Mouse (Mus musculus) CH12.LX (cell line): ENCODE measurements around the gene Cxcr6. TPM values are rescaled to one million over a fixed set of nuclear protein-coding genes. Genes with fewer than 3 reads are reported as not detected.

Experiments used
- DNase-seq: peaks from one replicate; pipeline ENCODE4 v3.0.0-alpha.2; 2013; ENCODE audit errors: extremely low read depth
- H3K27ac ChIP-seq: 2 replicates; pipeline ENCODE4 v1.5.1; 2012; ENCODE audit warnings: low read depth, mild to moderate bottlenecking, control low read depth, moderate library complexity; ENCODE audit not compliant: insufficient read depth
- H3K27me3 ChIP-seq: replicated peaks from 2 replicates; pipeline ENCODE3; 2012; ENCODE audit warnings: inconsistent platforms
- H3K36me3 ChIP-seq, 2 experiments: replicated peaks in 1 of 2; 2 replicates each; pipeline versions ENCODE3 to v1.6.1; 2012; ENCODE audit warnings: inconsistent platforms in 1 of 2, low read length in 1 of 2, mild to moderate bottlenecking in 1 of 2, mixed read lengths in 1 of 2, moderate library complexity in 1 of 2; ENCODE audit not compliant: control insufficient read depth in 1 of 2, insufficient read depth in 1 of 2
- H3K4me1 ChIP-seq, 2 experiments: 2 replicates each; pipeline ENCODE4 v1.6.1; 2012; ENCODE audit warnings: inconsistent platforms in 1 of 2, moderate library complexity in 1 of 2; ENCODE audit not compliant: insufficient read depth in 2 of 2, control insufficient read depth in 1 of 2
- H3K4me2 ChIP-seq: 2 replicates; pipeline ENCODE4 v1.6.1; 2012; ENCODE audit warnings: low read depth, mild to moderate bottlenecking, control low read depth; ENCODE audit not compliant: poor library complexity, insufficient read depth, severe bottlenecking
- H3K4me3 ChIP-seq, 3 experiments: fragments of 150-350 bp in 1 of 3; sonication (generic) in 1 of 3; replicated peaks in 1 of 3; 2 replicates each; pipeline versions ENCODE3 to v1.5.1; 2011 to 2012; ENCODE audit warnings: low read depth in 2 of 3, low read length in 2 of 3, mild to moderate bottlenecking in 2 of 3, moderate library complexity in 2 of 3, control low read depth in 1 of 3, improper control_type of control experiment in 1 of 3, inconsistent platforms in 1 of 3, mixed read lengths in 1 of 3; ENCODE audit not compliant: poor library complexity in 1 of 3
- H3K79me2 ChIP-seq: replicated peaks from 2 replicates; pipeline ENCODE4 v1.6.1; 2012; ENCODE audit warnings: mild to moderate bottlenecking, moderate library complexity; ENCODE audit not compliant: control insufficient read depth, poor library complexity, insufficient read depth, severe bottlenecking; ENCODE audit errors: extremely low read depth
- H3K9ac ChIP-seq: 2 replicates; pipeline ENCODE4 v1.6.1; 2012; ENCODE audit warnings: low read depth, mild to moderate bottlenecking, control low read depth, moderate library complexity; ENCODE audit not compliant: insufficient read depth
- H3K9me3 ChIP-seq: replicated peaks from 2 replicates; pipeline ENCODE3; 2012; ENCODE audit warnings: low read length, inconsistent platforms, mixed read lengths
- BHLHE40 ChIP-seq: IDR thresholded peaks from 2 replicates; pipeline ENCODE4 v1.6.1; 2011; ENCODE audit warnings: mild to moderate bottlenecking, low read depth, low read length, improper control_type of control experiment
- CHD1 ChIP-seq: IDR thresholded peaks from 2 replicates; pipeline ENCODE4 v1.6.1; 2012; ENCODE audit warnings: low read depth, low read length, improper control_type of control experiment, inconsistent platforms
- CHD2 ChIP-seq: IDR thresholded peaks from 2 replicates; pipeline ENCODE4 v1.6.1; 2011; ENCODE audit warnings: low read length, improper control_type of control experiment
- ELF1 ChIP-seq: IDR thresholded peaks from 2 replicates; pipeline ENCODE4 v1.6.1; 2014; ENCODE audit warnings: low read depth, mild to moderate bottlenecking, inconsistent platforms, low read length, improper control_type of control experiment
- EP300 ChIP-seq: IDR thresholded peaks from 2 replicates; pipeline ENCODE4 v1.6.1; 2011; ENCODE audit warnings: low read length, improper control_type of control experiment
- ETS1 ChIP-seq: conservative IDR thresholded peaks from 2 replicates; pipeline ENCODE4 v1.6.1; 2012; ENCODE audit warnings: low read depth, mild to moderate bottlenecking, inconsistent platforms, low read length, improper control_type of control experiment, moderate library complexity
- GABPA ChIP-seq: IDR thresholded peaks from 2 replicates; pipeline ENCODE4 v1.6.1; 2012; ENCODE audit warnings: low read depth, low read length, improper control_type of control experiment, inconsistent platforms; ENCODE audit not compliant: insufficient replicate concordance
- HCFC1 ChIP-seq: IDR thresholded peaks from 2 replicates; pipeline ENCODE4 v1.6.1; 2012; ENCODE audit warnings: low read depth, mild to moderate bottlenecking, inconsistent platforms, low read length, improper control_type of control experiment
- IRF4 ChIP-seq: IDR thresholded peaks from 2 replicates; pipeline ENCODE4 v1.6.1; 2014; ENCODE audit warnings: low read depth, mild to moderate bottlenecking, inconsistent platforms, low read length, improper control_type of control experiment
- JUN ChIP-seq: IDR thresholded peaks from 2 replicates; pipeline ENCODE4 v1.6.1; 2011; ENCODE audit warnings: low read depth, mild to moderate bottlenecking, low read length, improper control_type of control experiment, moderate library complexity; ENCODE audit not compliant: insufficient read depth
- JUND ChIP-seq: conservative IDR thresholded peaks from 2 replicates; pipeline ENCODE4 v1.6.1; 2011; ENCODE audit warnings: low read depth, low read length, improper control_type of control experiment
- KAT2A ChIP-seq: IDR thresholded peaks from 2 replicates; pipeline ENCODE4 v1.6.1; 2012; ENCODE audit warnings: low read length, improper control_type of control experiment, inconsistent platforms; ENCODE audit not compliant: insufficient replicate concordance
- MAFK ChIP-seq: IDR thresholded peaks from 2 replicates; pipeline ENCODE4 v1.6.1; 2011; ENCODE audit warnings: low read length, improper control_type of control experiment; ENCODE audit not compliant: insufficient replicate concordance
- MAZ ChIP-seq: IDR thresholded peaks from 2 replicates; pipeline ENCODE4 v1.6.1; 2012; ENCODE audit warnings: low read depth, mild to moderate bottlenecking, inconsistent platforms, low read length, improper control_type of control experiment, moderate library complexity
- MEF2A ChIP-seq: IDR thresholded peaks from 2 replicates; pipeline ENCODE4 v1.6.1; 2014; ENCODE audit warnings: low read depth, mild to moderate bottlenecking, inconsistent platforms, low read length, improper control_type of control experiment, borderline replicate concordance
- MXI1 ChIP-seq: IDR thresholded peaks from 2 replicates; pipeline ENCODE4 v1.6.1; 2011; ENCODE audit warnings: mild to moderate bottlenecking, low read depth, low read length, improper control_type of control experiment
- MYC ChIP-seq: IDR thresholded peaks from 2 replicates; pipeline ENCODE4 v1.6.1; 2011; ENCODE audit warnings: low read depth, mild to moderate bottlenecking, improper control_type of control experiment, low read length
- NELFE ChIP-seq: IDR thresholded peaks from 2 replicates; pipeline ENCODE4 v1.6.1; 2011; ENCODE audit warnings: low read depth, low read length, improper control_type of control experiment
- NRF1 ChIP-seq: IDR thresholded peaks from 2 replicates; pipeline ENCODE4 v1.6.1; 2014; ENCODE audit warnings: low read depth, mild to moderate bottlenecking, inconsistent platforms, low read length, improper control_type of control experiment, moderate library complexity
- POLR2A ChIP-seq: IDR thresholded peaks from 2 replicates; pipeline ENCODE4 v1.6.1; 2011; ENCODE audit warnings: low read depth, mild to moderate bottlenecking, improper control_type of control experiment, low read length
- SIN3A ChIP-seq: IDR thresholded peaks from 2 replicates; pipeline ENCODE4 v1.6.1; 2012; ENCODE audit warnings: low read length, improper control_type of control experiment, inconsistent platforms
- TBP ChIP-seq: conservative IDR thresholded peaks from 2 replicates; pipeline ENCODE4 v1.6.1; 2011; ENCODE audit warnings: low read depth, low read length, improper control_type of control experiment
- TCF12 ChIP-seq: IDR thresholded peaks from 2 replicates; pipeline ENCODE4 v1.6.1; 2014; ENCODE audit warnings: low read depth, mild to moderate bottlenecking, inconsistent platforms, low read length, improper control_type of control experiment
- UBTF ChIP-seq: IDR thresholded peaks from 2 replicates; pipeline ENCODE4 v1.6.1; 2012; ENCODE audit warnings: low read depth, mild to moderate bottlenecking, inconsistent platforms, low read length, improper control_type of control experiment, moderate library complexity
- USF1 ChIP-seq: IDR thresholded peaks from 2 replicates; pipeline ENCODE4 v1.6.1; 2014; ENCODE audit warnings: low read depth, mild to moderate bottlenecking, inconsistent platforms, low read length, improper control_type of control experiment
- USF2 ChIP-seq: conservative IDR thresholded peaks from 2 replicates; pipeline ENCODE4 v1.6.1; 2011; ENCODE audit warnings: low read depth, low read length, improper control_type of control experiment
- ZC3H11A ChIP-seq: IDR thresholded peaks from 2 replicates; pipeline ENCODE4 v1.6.1; 2012; ENCODE audit warnings: low read depth, mild to moderate bottlenecking, inconsistent platforms, low read length, improper control_type of control experiment
- ZKSCAN1 ChIP-seq: IDR thresholded peaks from 2 replicates; pipeline ENCODE4 v1.6.1; 2012; ENCODE audit warnings: low read depth, inconsistent platforms, low read length, improper control_type of control experiment, borderline replicate concordance
- ZMIZ1 ChIP-seq: IDR thresholded peaks from 2 replicates; pipeline ENCODE4 v1.6.1; 2012; ENCODE audit warnings: low read depth, mild to moderate bottlenecking, inconsistent platforms, low read length, improper control_type of control experiment
- ZNF384 ChIP-seq: IDR thresholded peaks from 2 replicates; pipeline ENCODE4 v1.6.1; 2012; ENCODE audit warnings: low read depth, low read length, improper control_type of control experiment, inconsistent platforms
- dilution Hi-C: fragments of 300-500 bp; cut with MboI; formaldehyde crosslinking; loops from 2 replicates; pipeline ENCODE4 v1.14.3; 2020; ENCODE audit warnings: low sequenced_read_pairs; ENCODE audit not compliant: extremely low pct_unique_long_range_greater_than_20kb, extremely low pct_ligation_motif_present
- in situ Hi-C: fragments of 300-500 bp; cut with MboI; formaldehyde crosslinking; loops from 3 replicates; pipeline ENCODE4 v1.14.3; 2019; ENCODE audit warnings: low sequenced_read_pairs, low pct_ligation_motif_present, low pct_unique_long_range_greater_than_20kb, mixed read lengths
- polyA plus RNA-seq: library from polyadenylated mRNA; unstranded; fragments of >175 nt; gene quantifications from 2 replicates; pipeline ENCODE4 v1.2.1, GENCODE M21; 2012; ENCODE audit warnings: low read depth; ENCODE audit not compliant: insufficient read length
- total RNA-seq, 2 experiments: library from RNA; depleted of rRNA; stranded (reverse); fragments of 300-350 nt in 1 of 2; fragments of >200 nt in 1 of 2; gene quantifications; 2 replicates each; pipeline ENCODE4 v1.2.3; 2012 to 2014

The Cxcr6 gene
- total and polyA plus RNA-seq, 3 experiments: 0.08 to 1.4 (median 1.0) TPM

GRCm38 (mm10) chr9:123852449-123853390 is 46.4 kb downstream of the Cxcr6 start:
- peak overlapping the region; percentile 68 for H3K9ac ChIP-seq
- H3K27ac ChIP-seq: peak overlapping the region; percentile 61
- peak; percentile 49 for DNase-seq
- in situ Hi-C loops: no loop called here
- H3K27me3 ChIP-seq: no peaks in the 10 kb centered on the region
- peak overlapping the region; percentile 23 to 43 (median 40) for H3K4me3 ChIP-seq
- no peaks in the 10 kb centered on the region for H3K9me3 ChIP-seq
- no peak for TF ChIP-seq MYC
- TF ChIP-seq HCFC1: no peak; the same call in 1 of the 2 replicates
- TF ChIP-seq JUND: 0 out of 2 replicates have a peak, but pooled peaks have one; percentile 5
- no peak for TF ChIP-seq KAT2A
- peaks cover 0 to 4% of the 10 kb centered on the region in 2 experiments for H3K36me3 ChIP-seq
- H3K4me2 ChIP-seq: peak overlapping the region; percentile 25
- H3K4me1 ChIP-seq: peaks cover 12 to 58% of the 10 kb centered on the region in 2 experiments
- dilution Hi-C loops: no loop called here
- peaks cover 17% of the 10 kb centered on the region for H3K79me2 ChIP-seq

GRCm38 (mm10) chr9:123856836-123857235 is 50.6 kb downstream of the Cxcr6 start:
- Histone ChIP-seq H3K79me2 (no peaks in the 10 kb centered on the region; the same call in 1 of the 2 replicates), H3K27me3 (no peaks in the 10 kb centered on the region), H3K4me3 (no peak overlapping the region), H3K4me2 (peak overlapping the region; percentile 36; the same call in 1 of the 2 replicates), H3K9ac (peak overlapping the region; percentile 53), H3K4me1 (peaks cover 10 to 58% of the 10 kb centered on the region in 2 experiments), H3K27ac (no peak overlapping the region), H3K36me3 (no peaks in the 10 kb centered on the region), H3K9me3 (no peaks in the 10 kb centered on the region)
- no peak for DNase-seq
- dilution Hi-C loops (no loop called here), in situ Hi-C loops (no loop called here)
- TF ChIP-seq TBP: 0 out of 2 replicates have a peak, but pooled peaks have one; percentile 19
- no peak for TF ChIP-seq ZC3H11A
- TF ChIP-seq JUND: no peak
- TF ChIP-seq NELFE: no peak
- TF ChIP-seq HCFC1: no peak
- TF ChIP-seq SIN3A: 0 out of 2 replicates have a peak, but pooled peaks have one; percentile 46
- no peak for TF ChIP-seq MAFK
- TF ChIP-seq CHD2: no peak
- no peak for TF ChIP-seq MEF2A
- no peak for TF ChIP-seq ZKSCAN1
- TF ChIP-seq USF1: no peak
- no peak for TF ChIP-seq ELF1
- no peak for TF ChIP-seq NRF1
- TF ChIP-seq BHLHE40: no peak
- TF ChIP-seq ZNF384: peak; percentile 72; the same call in 1 of the 2 replicates
- TF ChIP-seq EP300: peak; percentile 76
- no peak for TF ChIP-seq TCF12
- TF ChIP-seq UBTF: no peak
- no peak for TF ChIP-seq ETS1
- no peak for TF ChIP-seq CHD1
- no peak for TF ChIP-seq MXI1
- no peak for TF ChIP-seq USF2
- TF ChIP-seq MAZ: no peak
- TF ChIP-seq IRF4: peak; percentile 75
- no peak for TF ChIP-seq ZMIZ1
- no peak for TF ChIP-seq POLR2A
- no peak for TF ChIP-seq GABPA
- TF ChIP-seq JUN: no peak
- TF ChIP-seq MYC: no peak
